Mouse (Mus musculus) hindbrain, embryonic 14.5 days (tissue): ENCODE measurements at regions not wholly inside any gene's neighbourhood (a gene's known extent, or its start where the extent isn't known, plus 50 kb on each side); places are given as distances from the start of the nearest gene placed in this dataset.

ENCODE experiments used
- ATAC-seq: fragments of 200-750 bp; cut with Nextera tagmentation; 2 replicates; pipeline ENCODE4 v1.8.0; 2017; ENCODE audit warnings: moderate number of reproducible peaks, mild to moderate bottlenecking, moderate TSS enrichment, moderate library complexity; ENCODE audit not compliant: low FRiP score
- DNase-seq: peaks from one replicate; pipeline ENCODE4 v3.0.0-alpha.2; 2015; ENCODE audit warnings: low spot score
- H3K27ac ChIP-seq: fragments of 300-500 bp; sonication (generic); 2 replicates; pipeline ENCODE4 v1.5.1; 2014; ENCODE audit warnings: mild to moderate bottlenecking, moderate library complexity
- H3K27me3 ChIP-seq: fragments of 300-500 bp; sonication (generic); 2 replicates; pipeline ENCODE4 v1.6.1; 2014; ENCODE audit warnings: mild to moderate bottlenecking, low read length, mixed read lengths; ENCODE audit not compliant: control insufficient read depth, insufficient read depth
- H3K36me3 ChIP-seq: fragments of 300-500 bp; sonication (generic); replicated peaks from 2 replicates; pipeline ENCODE4 v1.6.1; 2014; ENCODE audit not compliant: control insufficient read depth, insufficient read depth
- H3K4me1 ChIP-seq: fragments of 300-500 bp; sonication (generic); replicated peaks from 2 replicates; pipeline ENCODE4 v1.6.1; 2014; ENCODE audit warnings: antibody characterized with exemption, low read length, mixed read lengths; ENCODE audit not compliant: control insufficient read depth, insufficient read depth
- H3K4me2 ChIP-seq: fragments of 300-500 bp; sonication (generic); replicated peaks from 2 replicates; pipeline ENCODE4 v1.6.1; 2014; ENCODE audit warnings: mild to moderate bottlenecking, moderate library complexity
- H3K4me3 ChIP-seq: fragments of 300-500 bp; sonication (generic); replicated peaks from 2 replicates; pipeline ENCODE4 v1.5.1; 2014; ENCODE audit warnings: mild to moderate bottlenecking, low read length
- H3K9ac ChIP-seq: fragments of 300-500 bp; sonication (generic); 2 replicates; pipeline ENCODE4 v1.6.1; 2014
- H3K9me3 ChIP-seq: fragments of 300-500 bp; sonication (generic); 2 replicates; pipeline ENCODE4 v1.6.1; 2016; ENCODE audit warnings: low read length; ENCODE audit not compliant: control insufficient read depth
- WGBS: fragments of 180-500 bp; shearing (Covaris S2); extraction: QIAGEN DNeasy Blood & Tissue Kit; methylation state at CpG from one replicate; pipeline ENCODE4 v1.1.7; 2014; 5-methylcytosine and 5-hydroxymethylcytosine counted together

GRCm38 (mm10) chr13:72210474-72211309 is 247.2 kb upstream of the Irx1 start:
- no peak for ATAC-seq
- Histone ChIP-seq H3K4me2 (no peak overlapping the region), H3K27me3 (no peaks in the 10 kb centered on the region; the same call in 1 of the 2 replicates), H3K9ac (no peak overlapping the region), H3K4me1 (peaks cover 10% of the 10 kb centered on the region), H3K4me3 (no peak overlapping the region), H3K9me3 (no peaks in the 10 kb centered on the region), H3K27ac (no peak overlapping the region), H3K36me3 (no peaks in the 10 kb centered on the region)
- no peak for DNase-seq
- 41% methylated on average over 7 of the region's 7 CpGs for WGBS

- no peak for ATAC-seq
- Histone ChIP-seq H3K27ac (no peak overlapping the region), H3K4me3 (no peak overlapping the region), H3K9ac (no peak overlapping the region), H3K27me3 (no peaks in the 10 kb centered on the region; the same call in 1 of the 2 replicates), H3K4me2 (no peak overlapping the region), H3K9me3 (no peaks in the 10 kb centered on the region), H3K36me3 (no peaks in the 10 kb centered on the region), H3K4me1 (peaks cover 10% of the 10 kb centered on the region)
- no peak for DNase-seq
- 73% methylated on average over 4 of the region's 4 CpGs for WGBS
Measured at GRCm38 (mm10) chr13:72211716-72212115, 248.2 kb upstream of the Irx1 start.

- Histone ChIP-seq H3K4me2 (no peak overlapping the region), H3K4me1 (peaks cover 10% of the 10 kb centered on the region), H3K27ac (no peak overlapping the region), H3K4me3 (no peak overlapping the region), H3K36me3 (no peaks in the 10 kb centered on the region), H3K9me3 (no peaks in the 10 kb centered on the region), H3K9ac (no peak overlapping the region), H3K27me3 (no peaks in the 10 kb centered on the region; the same call in 1 of the 2 replicates)
- ATAC-seq (no peak), DNase-seq (no peak)
- WGBS: 78% methylated on average over 2 of the region's 2 CpGs
Measured at GRCm38 (mm10) chr13:72212747-72213146, 249.2 kb upstream of the Irx1 start.

- H3K9me3 ChIP-seq: no peaks in the 10 kb centered on the region
Measured at GRCm38 (mm10) chr13:72219329-72219728, 255.8 kb upstream of the Irx1 start.

GRCm38 (mm10) chr13:72227102-72227501 is 263.6 kb upstream of the Irx1 start:
- Histone ChIP-seq H3K27ac (no peak overlapping the region), H3K9me3 (no peaks in the 10 kb centered on the region), H3K4me2 (no peak overlapping the region), H3K27me3 (no peaks in the 10 kb centered on the region), H3K4me3 (no peak overlapping the region), H3K36me3 (no peaks in the 10 kb centered on the region), H3K4me1 (no peaks in the 10 kb centered on the region), H3K9ac (no peak overlapping the region)
- 100% methylated on average over 1 of the region's 1 CpGs for WGBS
- ATAC-seq (no peak), DNase-seq (no peak)

More at GRCm38 (mm10) chr13:72219329-72219728, 255.8 kb upstream of the Irx1 start:
- Histone ChIP-seq H3K27ac (no peak overlapping the region), H3K9ac (no peak overlapping the region), H3K4me1 (no peaks in the 10 kb centered on the region), H3K27me3 (no peaks in the 10 kb centered on the region), H3K4me3 (no peak overlapping the region), H3K4me2 (no peak overlapping the region), H3K36me3 (no peaks in the 10 kb centered on the region)
- 95% methylated on average over 2 of the region's 2 CpGs for WGBS
- no peak for DNase-seq
- no peak for ATAC-seq

GRCm38 (mm10) chr13:72231032-72231591 is 267.6 kb upstream of the Irx1 start:
- DNase-seq (no peak), ATAC-seq (no peak)
- Histone ChIP-seq H3K4me2 (no peak overlapping the region), H3K27ac (no peak overlapping the region), H3K9me3 (no peaks in the 10 kb centered on the region), H3K36me3 (no peaks in the 10 kb centered on the region), H3K9ac (no peak overlapping the region), H3K4me3 (no peak overlapping the region), H3K27me3 (no peaks in the 10 kb centered on the region), H3K4me1 (no peaks in the 10 kb centered on the region)
- WGBS: 62% methylated on average over 4 of the region's 4 CpGs

GRCm38 (mm10) chr13:72232080-72232479 is 268.6 kb upstream of the Irx1 start:
- DNase-seq (no peak), ATAC-seq (no peak)
- Histone ChIP-seq H3K27ac (no peak overlapping the region), H3K4me3 (no peak overlapping the region), H3K9me3 (no peaks in the 10 kb centered on the region), H3K36me3 (no peaks in the 10 kb centered on the region), H3K9ac (no peak overlapping the region), H3K4me1 (no peaks in the 10 kb centered on the region), H3K4me2 (no peak overlapping the region), H3K27me3 (no peaks in the 10 kb centered on the region)

GRCm38 (mm10) chr13:72241919-72242318 is 278.4 kb upstream of the Irx1 start:
- Histone ChIP-seq H3K4me3 (no peak overlapping the region), H3K36me3 (no peaks in the 10 kb centered on the region), H3K4me1 (no peaks in the 10 kb centered on the region), H3K9me3 (no peaks in the 10 kb centered on the region), H3K27me3 (no peaks in the 10 kb centered on the region), H3K9ac (no peak overlapping the region), H3K4me2 (no peak overlapping the region), H3K27ac (no peak overlapping the region)
- DNase-seq (no peak), ATAC-seq (no peak)
- 80% methylated on average over 3 of the region's 3 CpGs for WGBS

GRCm38 (mm10) chr13:72250419-72250818 is 286.9 kb upstream of the Irx1 start:
- Histone ChIP-seq H3K9me3 (no peaks in the 10 kb centered on the region), H3K36me3 (no peaks in the 10 kb centered on the region), H3K9ac (no peak overlapping the region), H3K4me3 (no peak overlapping the region), H3K4me1 (no peaks in the 10 kb centered on the region), H3K27me3 (no peaks in the 10 kb centered on the region), H3K4me2 (no peak overlapping the region), H3K27ac (no peak overlapping the region)
- no peak for ATAC-seq
- DNase-seq: no peak
